Mouse (Mus musculus): Measurements from ENCODE around the gene Agap3. TPM values are rescaled to one million over a fixed set of nuclear protein-coding genes. Genes with fewer than 3 reads are reported as not detected.

The Agap3 gene
- polyA plus RNA-seq, 1 experiment from 2014 or later, result 25.5 TPM

DNA sequence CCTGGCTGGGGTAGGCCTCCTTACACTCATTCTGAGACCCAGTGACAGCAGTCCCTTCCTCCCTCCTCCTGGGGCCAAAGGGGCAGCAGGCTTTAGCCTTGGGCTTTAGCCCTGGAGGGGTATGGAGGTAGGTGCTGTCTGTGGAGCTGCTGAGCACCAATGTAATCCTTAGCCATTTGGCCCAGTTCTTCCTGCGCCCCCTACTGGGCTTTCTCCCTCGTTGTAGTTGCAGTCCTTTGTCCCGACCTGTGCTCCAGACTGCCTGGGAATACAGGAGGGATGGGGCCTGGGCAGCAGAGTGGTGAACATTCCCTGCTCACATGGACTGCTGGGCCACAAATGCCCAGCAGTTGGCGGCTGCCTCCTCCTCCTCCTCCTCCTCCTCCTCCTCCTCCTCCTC, 29.7 kb downstream of the Agap3 start:
- WGBS (ENCODE audit: insufficient replicate concordance), result 22% methylated on average over 4 of the region's 4 CpGs
- Histone ChIP-seq H3K4me1 (peaks cover 42% of the 10 kb centered on the region), H3K27me3 (replicated peaks) (no peaks in the 10 kb centered on the region), H3K27ac (no peak overlapping the region), H3K4me3 (no peak overlapping the region), H3K36me3 (peaks cover 84% of the 10 kb centered on the region), H3K9ac (no peak overlapping the region), H3K9me3 (replicated peaks) (no peaks in the 10 kb centered on the region), H3K4me2 (no peak overlapping the region)
- 0 out of 2 replicates have a peak, but pooled peaks have one; percentile 14 for ATAC-seq

DNA sequence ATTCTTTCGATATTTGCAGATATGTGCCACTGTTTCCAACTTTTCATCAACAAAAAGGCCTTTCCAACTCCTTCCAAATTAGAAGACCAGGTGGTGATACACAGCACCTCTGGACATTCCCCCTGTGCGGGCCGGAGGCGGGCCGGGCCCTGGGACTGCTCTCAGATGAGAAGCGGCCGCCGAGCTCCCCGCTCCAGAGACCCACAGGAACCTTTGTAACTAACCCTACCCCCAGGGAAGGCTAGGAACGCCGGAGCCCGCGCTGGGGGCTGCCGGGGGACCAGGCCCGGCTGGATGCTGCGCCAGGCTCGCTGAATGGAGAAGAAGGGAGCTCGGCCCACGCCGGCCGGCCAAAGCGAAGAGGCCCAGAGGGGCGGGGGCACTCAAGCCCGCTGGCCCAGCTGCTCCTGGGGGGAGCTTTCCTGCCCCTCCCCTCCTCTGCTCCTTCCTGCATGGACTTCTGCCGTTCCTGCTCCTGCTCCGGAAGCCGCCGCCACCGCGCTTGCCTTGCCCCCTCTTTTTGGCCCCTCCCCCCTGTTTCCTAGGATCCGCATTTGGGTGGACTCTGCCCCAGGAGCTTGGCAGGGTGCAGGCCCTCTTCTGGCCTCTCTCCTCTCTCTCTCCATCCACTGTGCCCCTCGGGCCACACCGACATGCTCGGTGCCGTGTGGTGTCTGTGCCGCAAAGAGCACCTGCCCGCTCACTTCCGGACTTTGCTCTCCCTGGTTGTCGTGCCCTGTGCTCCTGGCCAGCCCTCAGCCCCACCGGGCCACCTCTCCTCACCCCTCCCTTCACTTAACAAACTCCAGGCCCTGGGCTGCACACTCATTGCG, 30.5 kb downstream of the Agap3 start:
- Histone ChIP-seq H3K4me1 (peaks cover 42% of the 10 kb centered on the region), H3K27ac (peak overlapping the region; percentile 74), H3K4me3 (no peak overlapping the region), H3K9me3 (replicated peaks) (no peaks in the 10 kb centered on the region), H3K36me3 (peaks cover 84% of the 10 kb centered on the region), H3K27me3 (replicated peaks) (no peaks in the 10 kb centered on the region), H3K9ac (no peak overlapping the region), H3K4me2 (peak overlapping the region; percentile 8)
- WGBS (ENCODE audit: insufficient replicate concordance), result 60% methylated on average over 41 of the region's 41 CpGs
- ATAC-seq, result peak; percentile 56

DNA sequence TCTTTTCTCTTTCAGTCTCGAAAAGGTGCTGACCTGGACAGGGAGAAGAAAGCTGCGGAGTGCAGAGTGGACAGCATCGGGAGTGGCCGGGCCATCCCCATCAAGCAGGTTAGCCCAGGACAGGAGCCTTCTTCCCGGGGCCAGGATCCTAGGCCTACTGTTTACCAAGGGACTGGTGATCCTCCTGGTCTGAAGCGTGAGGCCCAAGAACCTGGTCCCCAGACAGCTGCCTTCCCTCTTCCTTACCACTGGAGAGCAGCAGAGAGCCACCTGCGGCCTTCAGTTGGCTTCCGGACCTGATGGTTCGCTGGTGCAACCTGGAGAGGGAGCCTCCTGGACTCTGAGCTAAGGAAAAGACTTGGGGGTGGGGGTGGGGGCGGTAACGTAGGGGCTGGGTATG, 31.3 kb downstream of the Agap3 start:
- Histone ChIP-seq H3K9me3 (replicated peaks) (no peaks in the 10 kb centered on the region), H3K27ac (peak overlapping the region; percentile 74), H3K4me3 (no peak overlapping the region), H3K4me2 (peak overlapping the region; percentile 8), H3K27me3 (replicated peaks) (no peaks in the 10 kb centered on the region), H3K4me1 (peaks cover 42% of the 10 kb centered on the region), H3K36me3 (peaks cover 84% of the 10 kb centered on the region), H3K9ac (no peak overlapping the region; the same call in 1 of the 2 replicates)
- no peak; the same call in 1 of the 2 replicates for ATAC-seq
- WGBS (ENCODE audit: insufficient replicate concordance), result 36% methylated on average over 11 of the region's 11 CpGs

DNA sequence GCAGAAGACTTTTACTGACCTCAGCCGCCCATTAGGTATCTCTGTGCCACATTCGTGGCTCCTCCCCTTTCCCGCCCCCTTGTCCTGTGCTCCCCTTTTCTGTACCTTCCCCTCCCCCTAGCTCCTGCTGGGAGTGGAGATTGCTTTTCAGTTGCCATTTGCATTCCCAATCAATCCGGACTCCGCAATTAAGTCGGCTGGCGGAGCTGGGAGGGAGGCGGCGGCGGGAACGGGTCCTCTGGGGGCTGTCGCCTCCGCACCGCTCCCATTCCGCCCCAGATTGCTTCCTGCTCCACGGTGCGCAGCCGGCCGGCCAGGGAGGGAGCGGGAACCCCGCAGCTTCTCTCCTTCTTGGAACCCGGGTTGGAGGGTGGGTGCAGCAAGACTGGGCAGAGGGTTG, 33.0 kb downstream of the Agap3 start:
- peak overlapping the region; percentile 52 for H3K4me2 ChIP-seq
- no peak for ATAC-seq
- no peak overlapping the region for H3K9ac ChIP-seq
- H3K4me3 ChIP-seq, result peak overlapping the region; percentile 24
- 70% methylated on average over 22 of the region's 22 CpGs for WGBS (ENCODE audit: insufficient replicate concordance)
- H3K9me3 ChIP-seq (replicated peaks), result no peaks in the 10 kb centered on the region
- H3K4me1 ChIP-seq, result peaks cover 37% of the 10 kb centered on the region
- H3K27ac ChIP-seq, result no peak overlapping the region
- H3K36me3 ChIP-seq, result peaks cover 84% of the 10 kb centered on the region
- no peaks in the 10 kb centered on the region for H3K27me3 ChIP-seq (replicated peaks)

DNA sequence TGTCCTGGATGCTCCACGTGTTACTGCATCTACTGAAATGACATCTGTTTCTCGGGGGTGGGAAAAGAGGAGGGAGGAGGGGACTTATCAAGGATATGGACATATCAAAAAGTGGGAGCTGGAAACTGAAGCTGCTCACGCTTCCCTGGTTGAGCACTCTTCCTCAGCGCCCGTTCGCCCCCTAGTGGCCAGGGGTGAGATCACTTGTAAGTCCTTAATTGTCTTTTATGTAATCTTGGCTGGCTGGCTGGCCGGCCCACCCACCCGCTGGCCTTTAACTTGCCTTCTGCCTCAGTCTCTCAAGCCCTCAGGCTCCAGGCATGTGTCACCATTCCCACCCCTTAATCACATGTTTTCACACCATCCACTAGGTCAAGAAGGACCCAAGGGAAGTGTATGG, 34.1 kb downstream of the Agap3 start:
- peaks cover 30% of the 10 kb centered on the region for H3K4me1 ChIP-seq
- H3K27ac ChIP-seq, result no peak overlapping the region
- H3K9ac ChIP-seq, result no peak overlapping the region
- H3K27me3 ChIP-seq (replicated peaks), result no peaks in the 10 kb centered on the region
- ATAC-seq, result no peak
- no peaks in the 10 kb centered on the region for H3K9me3 ChIP-seq (replicated peaks)
- peaks cover 84% of the 10 kb centered on the region for H3K36me3 ChIP-seq
- WGBS (ENCODE audit: insufficient replicate concordance), result 10% methylated on average over 8 of the region's 8 CpGs
- H3K4me2 ChIP-seq, result no peak overlapping the region
- H3K4me3 ChIP-seq, result no peak overlapping the region

DNA sequence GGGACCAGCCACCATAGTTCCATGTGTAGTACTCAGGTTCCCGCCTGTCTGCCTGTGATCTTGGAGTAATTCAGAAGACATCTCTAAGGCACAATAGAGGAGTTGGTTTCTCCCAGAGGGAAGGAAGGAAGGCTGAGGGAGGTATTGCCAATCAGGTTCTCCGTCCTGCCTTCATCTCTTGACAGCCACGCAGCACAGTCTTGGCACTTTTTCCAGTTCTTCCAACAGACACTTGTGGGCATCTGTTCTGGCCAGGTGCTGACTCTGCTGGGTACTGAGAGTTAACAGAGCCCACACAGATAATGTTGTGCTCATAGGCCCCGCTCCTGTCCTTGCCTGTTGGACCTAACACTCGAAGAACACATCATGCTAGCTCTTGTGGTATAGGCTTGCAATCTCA, 34.8 kb downstream of the Agap3 start:
- Histone ChIP-seq H3K9ac (no peak overlapping the region), H3K4me3 (no peak overlapping the region), H3K4me2 (no peak overlapping the region), H3K4me1 (peaks cover 24% of the 10 kb centered on the region), H3K27ac (no peak overlapping the region), H3K9me3 (replicated peaks) (no peaks in the 10 kb centered on the region), H3K27me3 (replicated peaks) (no peaks in the 10 kb centered on the region), H3K36me3 (peaks cover 84% of the 10 kb centered on the region)
- no peak for ATAC-seq
- 84% methylated on average over 5 of the region's 5 CpGs for WGBS (ENCODE audit: insufficient replicate concordance)

DNA sequence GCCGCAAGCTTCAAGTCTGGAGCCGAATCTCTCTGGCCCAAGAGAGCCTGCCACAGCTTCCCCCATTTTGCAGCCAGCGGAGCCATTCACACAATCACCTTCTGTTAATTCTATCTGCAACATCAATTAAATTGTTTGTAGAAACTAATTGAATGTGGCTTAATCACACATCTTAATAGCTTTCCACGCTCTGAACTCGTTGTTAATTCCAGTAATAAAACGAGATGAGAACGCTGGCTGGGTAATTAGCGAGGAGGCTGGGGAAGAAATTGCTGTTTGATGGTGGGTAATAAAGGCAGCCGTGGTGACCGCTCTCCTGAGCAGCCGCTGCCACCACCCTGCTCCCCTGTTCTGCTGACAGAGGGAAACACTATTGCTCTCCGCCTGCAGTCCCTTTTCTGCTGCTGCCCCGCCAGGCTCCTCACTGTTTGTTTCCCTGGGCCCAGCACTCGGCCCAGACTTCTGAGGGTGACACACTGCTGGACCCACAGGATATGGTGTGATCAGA, 38.5 kb downstream of the Agap3 start:
- Histone ChIP-seq H3K27ac (no peak overlapping the region), H3K9ac (no peak overlapping the region), H3K9me3 (replicated peaks) (no peaks in the 10 kb centered on the region), H3K4me3 (no peak overlapping the region), H3K27me3 (replicated peaks) (no peaks in the 10 kb centered on the region), H3K36me3 (peaks cover 93% of the 10 kb centered on the region), H3K4me2 (no peak overlapping the region), H3K4me1 (no peaks in the 10 kb centered on the region)
- ATAC-seq, result no peak
- WGBS (ENCODE audit: insufficient replicate concordance), result 84% methylated on average over 14 of the region's 14 CpGs

DNA sequence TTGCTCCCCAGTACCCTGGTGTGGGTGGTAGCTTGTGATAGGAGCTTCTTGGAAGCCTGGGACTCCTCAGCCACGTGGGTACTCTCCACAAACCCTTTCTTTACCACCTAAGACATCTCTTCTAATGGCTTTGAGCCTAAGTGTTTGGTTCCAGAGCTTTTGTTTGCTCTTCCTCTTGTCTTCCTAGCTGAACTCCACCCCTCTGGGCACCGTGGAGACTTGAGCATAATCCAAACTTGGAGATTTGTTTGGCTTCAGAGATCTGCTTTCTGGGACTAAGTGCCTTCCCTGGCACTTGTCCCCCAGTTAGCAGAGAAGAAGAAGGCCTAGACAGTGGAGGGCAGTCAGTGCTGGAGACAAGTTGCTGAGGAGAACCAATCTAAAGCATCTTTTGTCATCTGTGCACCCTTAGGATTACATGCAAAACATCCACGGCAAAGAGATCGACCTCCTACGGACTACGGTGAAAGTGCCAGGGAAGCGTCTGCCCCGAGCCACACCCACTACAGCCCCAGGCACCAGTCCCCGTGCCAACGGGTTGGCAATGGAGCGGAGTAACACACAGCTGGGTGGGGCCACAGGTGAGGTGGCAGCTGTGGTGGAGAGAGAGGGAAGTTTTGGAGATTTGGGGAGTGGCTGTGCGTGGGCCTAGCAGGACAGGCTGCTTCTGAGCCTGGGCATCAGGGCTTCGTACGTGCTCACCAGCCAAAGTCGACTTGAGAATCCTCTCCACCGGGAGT, 40.7 kb downstream of the Agap3 start:
- H3K4me3 ChIP-seq, result no peak overlapping the region
- no peaks in the 10 kb centered on the region for H3K9me3 ChIP-seq (replicated peaks)
- no peak for ATAC-seq
- H3K4me2 ChIP-seq, result no peak overlapping the region
- 85% methylated on average over 16 of the region's 16 CpGs for WGBS (ENCODE audit: insufficient replicate concordance)
- no peak overlapping the region for H3K27ac ChIP-seq
- H3K36me3 ChIP-seq, result peaks cover 100% of the 10 kb centered on the region
- no peak overlapping the region for H3K9ac ChIP-seq
- no peaks in the 10 kb centered on the region for H3K4me1 ChIP-seq
- H3K27me3 ChIP-seq (replicated peaks), result no peaks in the 10 kb centered on the region

DNA sequence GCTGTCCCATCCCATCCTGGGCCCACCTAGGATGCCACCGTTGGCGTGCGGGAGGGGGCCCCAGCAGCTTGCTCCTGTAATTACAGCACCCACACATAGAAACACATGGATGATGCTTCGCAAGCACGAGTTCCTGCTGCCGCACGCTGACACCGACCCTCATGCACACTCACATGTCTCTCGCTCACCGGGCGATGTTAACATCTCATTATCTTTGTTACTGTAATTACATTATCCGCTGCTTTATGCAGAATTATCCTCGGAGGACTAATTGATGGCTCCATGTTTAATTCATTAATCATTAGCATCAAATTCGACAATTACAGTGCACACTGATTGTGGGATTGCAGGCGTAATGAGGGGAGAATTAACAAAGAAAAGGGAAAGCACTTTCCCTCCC, 43.0 kb downstream of the Agap3 start:
- ATAC-seq, result no peak
- Histone ChIP-seq H3K27me3 (replicated peaks) (no peaks in the 10 kb centered on the region), H3K4me3 (no peak overlapping the region), H3K4me1 (no peaks in the 10 kb centered on the region), H3K9me3 (replicated peaks) (no peaks in the 10 kb centered on the region), H3K9ac (no peak overlapping the region), H3K36me3 (peaks cover 100% of the 10 kb centered on the region), H3K27ac (no peak overlapping the region), H3K4me2 (no peak overlapping the region)
- 87% methylated on average over 15 of the region's 15 CpGs for WGBS (ENCODE audit: insufficient replicate concordance)

DNA sequence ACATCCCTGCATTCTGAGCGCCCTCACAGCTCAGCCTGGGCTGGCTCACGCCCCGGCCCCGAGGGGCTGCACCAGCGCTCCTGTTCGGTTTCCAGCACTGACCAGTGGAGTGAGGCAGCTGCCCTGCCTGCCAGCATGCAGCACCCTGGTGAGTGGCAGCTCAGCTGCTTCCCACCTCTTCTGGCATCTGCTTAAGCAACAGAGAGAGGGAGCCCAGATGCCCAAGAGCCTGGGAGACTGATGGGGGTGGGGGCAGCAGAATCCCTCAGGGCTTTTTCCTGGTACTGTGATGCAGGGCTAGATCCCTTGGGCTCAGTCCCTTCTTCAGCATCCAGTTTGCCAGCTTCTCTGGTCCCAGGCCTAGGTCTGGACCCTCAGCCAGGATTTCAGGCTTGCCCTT, 44.8 kb downstream of the Agap3 start:
- H3K27ac ChIP-seq, result no peak overlapping the region
- no peak overlapping the region for H3K4me3 ChIP-seq
- H3K4me1 ChIP-seq, result no peaks in the 10 kb centered on the region
- no peak overlapping the region for H3K4me2 ChIP-seq
- no peak overlapping the region for H3K9ac ChIP-seq
- no peaks in the 10 kb centered on the region for H3K27me3 ChIP-seq (replicated peaks)
- WGBS (ENCODE audit: insufficient replicate concordance), result 82% methylated on average over 6 of the region's 6 CpGs
- no peak for ATAC-seq
- H3K36me3 ChIP-seq, result peaks cover 100% of the 10 kb centered on the region
- H3K9me3 ChIP-seq (replicated peaks), result no peaks in the 10 kb centered on the region

DNA sequence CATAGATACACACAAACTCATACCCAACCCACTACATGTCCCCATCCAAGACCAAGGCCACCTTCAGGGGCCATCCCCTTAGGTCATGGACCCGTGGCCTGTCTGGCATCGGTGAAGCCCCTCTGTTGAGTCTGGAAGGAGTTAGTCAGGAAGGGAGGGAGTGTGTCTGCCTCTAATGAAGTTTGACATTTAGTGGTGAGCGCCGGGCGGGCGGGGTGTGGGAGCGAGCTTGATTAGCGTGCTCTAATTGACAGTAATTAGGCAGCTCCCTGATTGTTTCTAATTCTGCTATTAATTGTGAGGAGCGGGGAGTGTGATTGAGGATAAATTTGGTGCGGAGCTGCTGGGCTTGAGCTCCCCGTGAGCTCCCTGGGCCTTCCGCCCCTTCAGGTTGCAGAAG, 45.5 kb downstream of the Agap3 start:
- WGBS (ENCODE audit: insufficient replicate concordance), result 83% methylated on average over 12 of the region's 12 CpGs
- Histone ChIP-seq H3K36me3 (peaks cover 98% of the 10 kb centered on the region), H3K27me3 (replicated peaks) (no peaks in the 10 kb centered on the region), H3K27ac (no peak overlapping the region), H3K4me2 (no peak overlapping the region), H3K4me3 (no peak overlapping the region), H3K9ac (no peak overlapping the region), H3K4me1 (no peaks in the 10 kb centered on the region), H3K9me3 (replicated peaks) (no peaks in the 10 kb centered on the region)
- no peak for ATAC-seq

DNA sequence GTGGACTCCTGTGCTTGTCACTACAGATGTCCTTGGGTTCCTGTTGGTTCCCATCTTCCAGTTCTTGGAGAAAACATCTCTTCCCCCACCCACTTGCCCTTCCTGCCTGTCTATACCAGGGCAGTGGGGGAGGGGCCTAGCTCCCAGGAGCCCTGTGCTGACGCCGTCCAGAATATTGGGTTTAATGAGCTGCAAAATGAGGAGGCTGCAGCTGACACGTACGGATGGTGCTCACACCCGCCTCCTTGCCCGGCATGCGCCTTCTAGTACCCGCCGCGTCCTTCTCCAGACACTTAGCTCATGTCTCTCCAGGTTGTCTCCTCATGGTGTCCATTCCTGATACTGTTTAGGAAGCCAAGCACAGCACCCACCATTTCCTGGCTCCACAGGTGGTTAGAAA, 47.1 kb downstream of the Agap3 start:
- ATAC-seq, result no peak
- peaks cover 82% of the 10 kb centered on the region for H3K36me3 ChIP-seq
- H3K27me3 ChIP-seq (replicated peaks), result peaks cover 5% of the 10 kb centered on the region; the same call in 1 of the 2 replicates
- no peak overlapping the region for H3K27ac ChIP-seq
- no peak overlapping the region for H3K4me3 ChIP-seq
- H3K4me1 ChIP-seq, result peaks cover under 1% of the 10 kb centered on the region; the same call in 1 of the 2 replicates
- no peak overlapping the region for H3K4me2 ChIP-seq
- H3K9me3 ChIP-seq (replicated peaks), result no peaks in the 10 kb centered on the region
- 84% methylated on average over 10 of the region's 10 CpGs for WGBS (ENCODE audit: insufficient replicate concordance)
- H3K9ac ChIP-seq, result no peak overlapping the region
